Mouse (Mus musculus) cerebellum, adult 2 months (tissue): ENCODE results near the gene Cnnm4.

Source experiments
- CTCF ChIP-seq: fragments of 200-500 bp; IDR thresholded peaks from 2 replicates; pipeline ENCODE4 v1.5.1; 2011; ENCODE audit warnings: low read depth, mild to moderate bottlenecking, control low read depth, low read length, moderate library complexity, borderline replicate concordance; ENCODE audit not compliant: insufficient read depth
- POLR2A ChIP-seq: fragments of 200-500 bp; IDR thresholded peaks from 2 replicates; pipeline ENCODE4 v1.6.1; 2011; ENCODE audit warnings: low read length, control low read depth, borderline replicate concordance; ENCODE audit not compliant: insufficient read depth

GRCm38 (mm10) chr1:36512089-36512965 lies 40.9 kb downstream of the Cnnm4 start:
- TF ChIP-seq CTCF (no peak; the same call in 1 of the 2 replicates), POLR2A (no peak)
